Mouse (Mus musculus) left cerebral cortex, postnatal 36 days (tissue): ENCODE data around the gene Fam193a. TPM values are rescaled to one million over a fixed set of nuclear protein-coding genes. Genes with fewer than 3 reads are reported as not detected.
A peak's percentile ranks its signal among the peaks of the same experiment; 100 is the strongest.

Experiments
- DNase-seq, 2 experiments: peaks; one replicate each; pipeline ENCODE4 v3.0.0; 2021 to 2022; ENCODE audit warnings: low spot score in 2 of 2, mixed read lengths in 1 of 2
- intact Hi-C: fragments of 180-260 bp; cut with DNase I; formaldehyde crosslinking; loops from one replicate; pipeline ENCODE4 v1.15.1; 2025
- total RNA-seq, 2 experiments: library from RNA; stranded (reverse); gene quantifications; 2 replicates each; pipeline ENCODE4 v1.2.3; 2021

Fam193a gene
- total RNA-seq: 10 to 100 TPM; 40.0 to 44.5 TPM

DNA sequence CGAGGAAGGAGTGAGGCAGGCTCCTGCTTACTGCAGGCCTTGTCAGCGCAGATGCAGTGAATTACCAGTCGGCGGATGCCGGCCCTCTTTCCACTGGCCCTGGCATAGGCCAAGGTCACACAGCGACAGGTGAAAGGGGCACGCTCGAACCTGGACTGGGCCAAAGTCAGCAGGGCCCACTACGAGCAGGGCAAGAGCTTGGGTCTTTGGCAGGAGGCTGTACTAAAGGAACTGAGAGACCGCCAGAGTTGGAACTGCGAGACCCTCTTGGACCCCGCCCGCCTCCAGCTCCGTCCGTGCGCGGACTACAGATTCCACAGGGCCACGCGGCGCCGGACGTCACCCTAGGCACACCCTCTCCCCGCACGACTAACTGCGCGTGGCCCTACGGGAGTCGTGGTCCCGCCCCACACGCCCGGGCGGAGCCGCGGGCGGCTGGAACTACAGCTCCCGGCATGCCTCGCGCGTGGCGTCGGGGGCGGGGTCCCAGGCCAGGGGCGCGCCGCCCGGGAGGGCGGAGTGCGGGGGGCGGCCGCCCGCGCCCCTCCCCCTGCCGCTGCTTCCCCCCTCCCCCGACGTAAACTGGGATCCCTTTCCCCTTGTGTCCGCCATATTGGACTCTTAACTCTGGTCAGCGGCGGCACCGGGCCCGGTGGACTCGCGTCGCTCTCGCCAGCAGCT, at the start of gene Fam193a:
Fam193a (plus strand) TSS at position 593 of the 681 bp plus-strand sequence.
- peak; percentile 97 for DNase-seq
- intact Hi-C loops: loop anchor here (5.0 kb wide), 1 partner anchor 82 kb away; the partner anchor contains the start of genes Cfap99 and Zfyve28

DNA sequence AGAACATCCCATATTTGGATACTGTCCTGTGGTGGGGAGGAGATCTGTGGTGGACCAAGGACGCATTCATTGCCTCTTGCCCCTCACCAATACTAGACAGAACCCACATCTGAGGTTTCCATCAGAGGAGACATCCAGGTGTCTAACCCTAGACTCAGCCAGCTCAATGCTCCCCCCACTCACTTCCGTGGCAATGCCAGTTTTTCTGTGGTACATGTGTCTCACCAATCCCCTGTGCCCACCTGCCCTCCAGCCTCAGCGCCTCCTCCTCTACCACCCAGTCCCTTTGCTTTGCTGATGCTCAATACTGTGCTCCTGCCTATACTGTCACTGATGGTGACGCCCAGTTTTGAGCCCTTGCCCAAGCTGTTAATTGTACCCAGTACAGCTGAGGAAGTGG, 48.5 kb upstream of the Fam193a start:
- DNase-seq: no peak
- intact Hi-C loops: no loop called here

DNA sequence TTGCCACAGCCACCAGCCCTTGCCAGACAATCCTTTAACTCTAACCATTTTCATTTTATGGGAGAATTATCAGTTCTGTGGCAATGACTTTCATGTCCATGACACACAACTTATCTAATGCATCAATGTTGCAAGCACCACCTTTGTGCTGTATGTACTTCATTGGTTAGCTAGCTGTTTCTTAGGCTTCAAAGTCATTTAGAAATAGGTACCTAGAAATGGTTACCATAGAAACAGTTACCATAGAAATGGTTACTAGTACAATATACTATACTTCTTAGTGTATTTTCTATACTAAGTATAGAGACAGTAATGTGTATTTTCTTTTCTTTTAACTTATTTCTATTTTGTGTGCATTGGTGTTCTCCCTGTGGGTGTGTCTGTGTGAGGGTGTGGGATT, 44.4 kb upstream of the Fam193a start:
- DNase-seq: no peak
- intact Hi-C loops: no loop called here

DNA sequence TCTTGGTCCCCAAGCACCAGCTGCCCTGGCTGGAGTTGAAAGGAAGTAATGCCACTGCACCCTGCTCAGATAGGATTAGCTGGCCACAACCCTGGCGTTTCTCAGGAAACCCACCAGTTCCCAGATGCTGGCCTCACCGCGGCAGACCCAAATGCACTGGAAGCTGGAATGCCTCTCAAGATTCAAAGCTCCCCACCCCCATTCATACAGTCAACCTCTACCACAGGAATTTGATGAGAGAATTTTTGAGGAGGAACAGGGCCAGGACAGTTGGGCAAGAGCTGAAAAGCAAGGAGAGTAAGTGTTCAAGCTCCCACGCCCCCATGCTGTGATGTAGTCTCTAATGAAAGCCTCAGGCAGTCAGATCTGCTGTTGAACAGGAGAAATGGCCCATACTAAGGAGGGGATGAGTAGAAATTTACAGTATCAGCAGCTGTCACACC, 43.5 kb upstream of the Fam193a start:
- DNase-seq: no peak
- intact Hi-C loops: no loop called here

DNA sequence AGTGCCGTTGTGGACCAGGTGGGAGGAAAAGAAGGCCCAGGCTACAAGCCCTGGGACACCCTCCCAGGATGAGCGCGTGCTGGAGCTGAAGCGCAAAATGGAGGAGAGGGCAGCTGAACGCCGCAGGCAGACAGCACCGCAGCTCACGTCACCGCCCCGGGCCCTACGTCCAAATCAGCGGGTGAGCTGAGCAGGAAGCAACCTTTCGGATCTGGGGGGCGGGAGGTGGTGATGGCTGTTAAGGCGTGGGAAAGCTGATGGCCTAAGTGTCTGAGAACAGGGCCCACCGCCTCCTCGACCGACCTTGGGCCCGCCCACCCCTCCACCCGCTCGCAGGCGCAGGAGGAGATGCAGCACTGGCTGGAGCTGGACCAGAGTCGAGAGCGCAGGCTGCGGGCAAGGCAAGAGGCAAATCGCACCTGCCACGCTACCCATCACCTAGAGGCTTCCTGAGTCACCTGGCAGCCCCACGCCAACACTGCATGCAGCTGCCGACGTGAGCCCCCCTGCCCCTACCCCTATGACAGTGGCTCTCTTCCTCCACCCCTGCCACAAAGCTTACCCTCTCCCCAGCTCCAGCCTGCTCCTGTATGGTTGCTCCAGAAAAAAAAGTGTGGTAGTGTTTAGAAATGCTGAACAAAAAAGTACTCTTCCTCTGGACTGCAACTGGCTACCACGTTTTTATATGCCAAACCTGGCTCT, 42.7 kb upstream of the Fam193a start:
- peak in 1 of 2 experiments; percentile 31 for DNase-seq
- intact Hi-C loops: no loop called here

DNA sequence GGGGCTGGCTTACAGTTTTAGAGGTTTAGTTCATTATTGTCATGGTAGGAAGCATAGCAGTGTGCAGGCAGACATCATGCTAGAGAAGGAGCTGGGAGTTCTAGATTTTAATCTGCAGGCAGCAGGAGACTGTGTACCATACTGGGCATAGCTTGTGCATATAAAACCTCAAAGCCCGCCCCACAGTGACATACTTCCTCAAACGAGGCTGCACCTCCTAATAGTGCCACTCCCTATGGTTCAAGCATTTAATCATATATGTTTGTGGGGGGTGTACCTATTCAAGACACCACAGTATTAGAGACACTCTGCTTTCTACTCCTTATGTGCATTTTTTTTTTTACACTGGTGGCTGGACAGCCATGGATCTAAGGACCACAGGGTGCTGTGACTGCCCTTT, 39.6 kb upstream of the Fam193a start:
- no peak for DNase-seq
- intact Hi-C loops: no loop called here

DNA sequence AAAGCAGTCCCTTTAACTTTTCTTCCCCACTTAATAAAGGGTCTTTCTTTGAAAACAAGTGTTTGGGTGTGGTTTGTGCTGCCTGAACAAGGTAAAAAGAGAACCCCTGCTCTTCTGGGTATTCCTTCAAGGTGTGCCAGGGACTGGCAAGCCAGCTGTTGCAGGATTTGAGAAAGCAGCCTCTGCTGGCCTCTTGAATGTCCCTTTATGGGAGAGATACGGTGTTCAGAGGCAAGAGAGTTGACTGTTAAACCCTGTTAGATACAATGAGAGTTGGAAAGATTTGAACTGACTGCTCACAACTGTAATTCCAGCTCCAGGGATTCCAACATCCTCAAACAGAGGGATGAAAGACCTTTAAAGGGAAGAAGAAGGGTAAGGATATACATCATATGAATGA, 35.7 kb upstream of the Fam193a start:
- intact Hi-C loops: no loop called here
- no peak for DNase-seq

DNA sequence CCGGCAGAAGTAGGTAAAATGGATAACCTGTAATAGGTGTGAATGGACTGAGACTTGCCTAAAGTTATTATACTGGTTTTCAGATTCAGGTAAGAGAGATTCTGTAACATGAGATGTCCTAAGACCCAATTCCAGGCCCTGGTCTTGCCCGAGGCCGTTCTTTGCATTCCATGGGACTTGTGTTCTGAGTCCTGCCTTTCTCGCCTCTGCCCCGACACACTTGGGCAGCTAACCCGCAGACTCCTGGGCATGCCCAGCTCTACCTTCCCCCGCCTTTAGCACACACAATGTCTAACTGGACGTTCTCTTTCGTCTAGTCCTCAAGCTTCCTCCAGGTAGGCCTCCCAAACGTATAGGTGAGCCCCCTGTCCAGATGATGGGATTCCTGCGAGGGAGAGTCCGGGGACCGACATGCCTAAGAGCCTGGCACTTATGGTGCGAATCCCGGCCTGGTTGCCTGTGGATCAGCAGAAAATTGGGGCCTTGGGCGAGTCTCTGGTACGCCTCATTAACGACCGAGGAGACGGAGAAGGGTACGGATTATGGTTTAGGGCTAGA, 34.1 kb upstream of the Fam193a start:
- no peak for DNase-seq
- intact Hi-C loops: loop anchor here (5.0 kb wide), 2 partner anchors 123 to 302 kb away; partner anchors contain the start of gene Mfsd10

DNA sequence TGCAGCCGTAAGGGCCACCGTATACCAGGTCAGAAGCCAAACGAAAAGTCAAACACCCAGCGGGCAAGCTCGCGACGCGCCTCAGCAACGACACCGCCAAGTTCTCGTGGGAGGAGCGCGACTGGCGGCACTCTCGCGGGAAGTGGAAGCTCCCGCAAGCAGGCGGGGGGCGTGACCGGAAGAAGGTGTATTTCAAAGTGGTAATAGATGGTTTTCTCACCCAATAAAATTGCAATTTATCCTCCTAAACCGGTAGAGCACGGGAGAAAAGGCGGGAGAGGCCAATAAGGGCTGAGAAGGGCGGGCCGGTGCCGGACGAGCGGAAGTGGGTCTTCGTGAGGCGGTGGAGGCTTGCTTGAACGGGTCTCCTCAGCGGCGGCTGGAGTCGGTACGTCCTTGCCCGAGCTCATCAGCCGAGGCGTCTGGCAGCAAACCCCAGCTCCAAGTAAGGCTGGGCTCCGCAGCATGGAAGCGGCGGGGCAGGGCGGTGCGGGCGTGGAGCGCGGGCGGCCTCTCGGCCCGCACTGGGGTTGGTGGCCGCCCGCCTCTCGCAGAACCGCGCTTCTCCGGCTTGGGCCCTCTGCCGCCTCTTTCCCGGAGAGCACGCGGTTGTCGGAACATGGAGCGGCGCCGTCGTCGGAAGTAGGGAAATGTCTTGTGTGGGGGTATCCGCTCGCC, 33.5 kb upstream of the Fam193a start, which contains the start of gene Rnf4:
Rnf4 (plus strand) TSS at position 193 of the 678 bp plus-strand sequence.
- intact Hi-C loops: loop anchor here (5.0 kb wide), 2 partner anchors 124 to 301 kb away; partner anchors contain the start of gene Mfsd10

DNA sequence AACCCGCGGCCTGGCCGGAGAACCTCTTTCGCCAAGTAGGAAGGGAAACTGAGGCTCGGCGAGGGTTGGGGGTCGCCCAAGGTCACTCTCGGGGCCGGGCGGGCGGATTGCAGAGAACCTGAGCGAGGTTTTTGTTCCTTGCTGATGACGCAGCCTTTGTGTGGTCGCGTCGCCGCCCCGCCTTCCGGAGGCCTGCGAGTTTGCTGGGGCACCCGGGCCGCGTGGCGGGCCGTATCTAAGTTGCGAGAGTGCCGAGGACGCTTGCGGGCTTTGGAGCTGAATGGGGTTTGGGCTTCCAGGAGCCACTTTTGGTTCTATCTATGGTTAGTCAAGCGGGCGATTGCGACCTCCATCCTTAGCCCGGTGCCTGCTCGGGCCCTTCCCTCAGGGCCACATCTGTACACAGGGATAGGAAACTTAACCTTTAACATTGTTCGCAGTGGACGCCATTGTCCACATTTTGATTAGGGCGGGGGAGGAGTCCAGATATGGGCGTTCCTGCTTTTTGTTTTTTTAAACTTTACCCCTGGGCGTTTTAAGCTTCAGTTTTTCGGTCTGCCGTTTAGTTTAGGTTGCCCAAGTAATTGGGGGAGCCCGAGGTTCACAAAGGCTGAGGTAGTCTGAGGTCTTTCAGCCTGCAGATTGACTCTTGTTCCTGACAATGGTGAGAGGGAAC, 32.8 kb upstream of the Fam193a start:
- intact Hi-C loops: loop anchor here (5.0 kb wide), 2 partner anchors 125 to 300 kb away; partner anchors contain the start of gene Mfsd10
- peak in 1 of 2 experiments; percentile 35 for DNase-seq

More for the DNA sequence above, 33.5 kb upstream of the Fam193a start, which contains the start of gene Rnf4:
- DNase-seq: peak; percentile 95 to 97

DNA sequence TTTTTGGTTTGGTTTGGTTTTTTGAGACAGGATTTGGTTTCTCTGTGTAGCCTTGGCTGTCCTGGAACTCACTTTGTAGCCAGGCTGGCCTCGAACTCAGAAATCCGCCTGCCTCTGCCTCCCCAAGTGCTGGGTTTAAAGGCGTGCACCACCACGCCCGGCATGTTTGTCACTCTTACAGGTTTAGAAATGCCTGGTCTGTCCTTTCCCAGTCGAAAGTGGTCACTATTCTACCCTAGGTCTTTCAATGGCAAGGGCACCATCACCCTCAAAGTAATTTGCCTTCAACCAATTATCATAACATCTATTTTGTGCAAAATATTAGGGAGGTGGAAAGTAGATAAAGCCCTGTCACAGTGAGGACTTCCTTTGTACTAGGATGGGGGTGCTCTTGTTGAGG, 29.5 kb upstream of the Fam193a start:
- intact Hi-C loops: no loop called here
- no peak for DNase-seq

DNA sequence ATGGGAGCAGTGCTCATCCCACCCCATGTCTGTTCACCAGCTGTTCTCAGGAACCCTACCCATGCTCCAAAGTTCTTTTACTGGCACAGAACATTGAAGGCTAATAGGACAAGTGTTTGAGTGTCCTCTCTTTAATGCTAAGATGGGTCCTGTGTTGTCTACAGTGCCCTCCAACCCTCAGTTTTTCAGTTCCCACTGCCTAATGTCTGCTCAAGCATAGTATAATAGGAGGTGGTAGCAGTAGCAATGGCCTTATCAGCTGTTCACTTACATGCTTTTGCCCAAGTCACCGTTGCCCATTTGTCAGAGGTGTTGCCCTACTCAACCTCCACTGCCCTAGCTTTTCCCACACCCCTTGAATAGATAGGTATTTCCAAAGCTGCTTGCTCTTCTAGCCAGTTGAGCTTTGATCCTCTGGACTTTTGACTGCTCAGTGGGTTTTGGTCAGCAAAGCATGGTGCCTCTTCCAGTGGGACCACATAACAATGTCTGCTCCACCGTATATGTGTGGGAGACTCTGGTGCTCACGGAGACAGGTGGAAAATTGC, 17.6 kb upstream of the Fam193a start:
- no peak for DNase-seq
- intact Hi-C loops: no loop called here

DNA sequence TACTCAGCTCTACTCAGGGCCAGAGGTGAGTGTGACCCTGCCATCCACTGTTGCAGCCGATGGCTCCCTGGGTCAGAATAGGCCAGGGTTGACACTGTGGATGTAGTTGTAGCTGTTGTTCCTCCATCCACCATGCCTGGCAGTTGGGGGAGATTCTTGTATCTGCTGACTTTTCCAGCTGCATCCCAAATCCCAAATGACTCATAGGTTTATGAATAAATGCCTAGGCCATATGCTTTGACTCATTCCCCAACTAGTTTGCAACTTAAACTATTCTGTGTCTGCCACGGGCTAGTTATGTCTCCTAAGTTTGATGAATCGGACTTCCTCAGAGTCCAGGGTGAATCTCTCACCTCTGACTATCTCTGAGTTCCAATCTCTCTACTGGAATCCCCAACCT, 9.5 kb upstream of the Fam193a start:
- intact Hi-C loops: no loop called here
- no peak for DNase-seq

DNA sequence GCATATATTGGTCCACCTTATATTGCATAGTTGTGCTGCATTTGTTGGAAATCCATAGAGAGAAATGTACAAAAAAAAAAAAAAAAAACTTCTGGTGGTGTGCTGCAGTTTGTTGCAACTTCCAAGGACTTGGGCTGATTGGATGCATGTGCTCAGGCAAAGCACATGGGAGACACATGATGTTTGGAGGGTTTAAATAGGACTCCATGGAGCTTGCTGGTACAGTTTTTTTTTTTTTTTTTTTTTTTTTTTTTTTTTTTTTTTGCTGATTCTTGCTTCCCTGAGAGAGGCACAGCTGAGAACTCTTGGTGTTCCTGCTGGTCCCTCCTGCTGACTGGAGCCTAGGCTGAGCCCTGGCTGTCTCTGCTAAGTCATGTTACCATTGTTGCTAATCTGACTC, 6.6 kb upstream of the Fam193a start:
- no peak for DNase-seq
- intact Hi-C loops: no loop called here

DNA sequence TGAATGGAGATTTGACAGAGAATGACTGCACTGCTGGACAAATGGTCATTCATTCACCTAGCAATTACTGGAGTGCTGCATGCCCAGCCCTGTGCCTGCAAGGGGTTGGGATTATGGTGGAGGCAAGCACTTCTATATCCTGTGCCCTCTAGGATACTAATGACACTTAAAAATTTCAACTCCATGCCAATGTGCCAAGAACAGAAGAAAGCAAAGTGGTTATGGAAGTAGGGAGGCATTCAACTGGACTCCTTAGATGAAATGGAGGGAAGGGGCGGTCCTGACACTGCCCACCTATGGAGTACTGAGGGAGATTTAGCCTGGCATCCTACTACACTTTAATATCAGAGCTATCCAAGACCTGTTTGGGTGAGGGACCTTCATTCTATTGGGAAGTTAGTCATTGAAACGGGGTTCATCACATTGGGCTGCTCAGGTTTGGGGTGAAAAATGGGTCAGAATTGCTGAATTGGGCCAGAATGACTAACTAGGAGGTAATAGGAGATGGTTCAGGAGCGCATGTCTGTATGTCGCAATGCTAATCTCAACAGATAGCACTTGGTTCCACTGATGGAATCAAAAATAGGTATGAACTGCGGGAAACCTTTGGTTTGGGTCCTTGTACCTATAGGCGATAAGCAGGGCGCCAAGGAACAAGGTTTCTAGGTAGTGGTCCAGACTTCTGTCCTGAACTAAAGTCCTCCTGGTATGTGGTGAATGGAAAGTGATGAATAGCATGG, 1.0 kb upstream of the Fam193a start:
- no peak for DNase-seq
- intact Hi-C loops: loop anchor here (5.0 kb wide), 1 partner anchor 81 kb away; the partner anchor contains the start of genes Cfap99 and Zfyve28

DNA sequence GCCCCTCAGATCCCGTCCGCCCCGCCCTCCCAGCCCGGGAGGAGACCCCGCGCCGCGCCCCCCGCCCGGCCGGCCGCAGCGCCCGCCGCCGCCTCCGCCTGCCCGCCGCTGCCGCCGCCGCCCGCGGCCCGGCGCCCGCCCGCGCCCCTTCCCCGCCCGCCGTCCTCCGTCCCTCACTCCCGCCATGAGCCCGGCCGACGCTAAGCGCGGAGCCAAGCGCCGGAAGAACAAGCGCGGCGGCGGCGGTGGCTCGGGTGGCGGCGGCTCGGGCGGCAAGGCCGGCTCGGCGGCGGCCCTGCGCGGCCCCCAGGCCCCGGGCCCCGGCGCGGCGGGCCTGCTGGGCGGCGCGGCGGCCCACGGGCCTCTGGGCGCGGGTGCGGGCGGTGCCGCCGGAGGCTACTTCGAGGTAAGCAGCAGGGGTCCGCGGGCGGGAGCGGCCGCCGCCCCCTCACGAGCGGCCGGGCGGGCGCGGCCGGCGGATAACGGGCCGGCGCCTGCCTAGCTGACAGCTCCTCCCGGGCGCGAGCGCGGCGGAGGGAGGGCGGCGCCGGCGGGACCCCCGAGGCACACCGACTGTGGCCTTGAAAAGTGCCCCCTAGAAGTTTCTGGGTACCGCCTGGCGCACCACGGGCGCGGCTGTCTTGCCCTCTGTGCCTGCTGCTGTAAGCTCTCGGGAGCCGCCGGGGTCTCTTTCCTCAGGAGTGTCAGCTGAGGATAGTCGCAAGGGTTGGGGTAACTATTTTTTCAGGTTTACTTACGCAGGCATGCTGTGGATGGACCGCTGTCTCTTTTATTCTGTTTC, 490 bp downstream of the Fam193a start:
- DNase-seq: peak; percentile 31 to 45
- intact Hi-C loops: no loop called here

DNA sequence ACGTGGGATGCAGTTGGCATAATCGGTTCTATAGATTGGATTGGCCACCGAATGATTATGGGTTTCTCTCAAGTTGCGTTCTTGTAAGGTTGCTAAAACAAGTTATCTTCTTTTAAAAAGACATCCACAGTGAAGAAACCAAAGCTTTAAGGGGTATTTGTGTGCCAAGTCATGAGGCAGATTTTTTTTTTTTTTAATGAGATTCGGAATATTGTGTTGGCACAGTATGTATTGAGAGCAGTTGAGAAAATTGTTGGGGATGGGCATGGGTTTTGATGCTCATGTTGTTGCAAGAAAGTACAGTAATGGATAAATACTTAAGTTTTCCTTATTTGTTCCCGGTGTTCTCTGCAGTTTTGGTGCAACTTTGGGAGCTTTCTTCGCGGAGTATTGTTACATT, 1.1 kb downstream of the Fam193a start:
- no peak for DNase-seq
- intact Hi-C loops: no loop called here

DNA sequence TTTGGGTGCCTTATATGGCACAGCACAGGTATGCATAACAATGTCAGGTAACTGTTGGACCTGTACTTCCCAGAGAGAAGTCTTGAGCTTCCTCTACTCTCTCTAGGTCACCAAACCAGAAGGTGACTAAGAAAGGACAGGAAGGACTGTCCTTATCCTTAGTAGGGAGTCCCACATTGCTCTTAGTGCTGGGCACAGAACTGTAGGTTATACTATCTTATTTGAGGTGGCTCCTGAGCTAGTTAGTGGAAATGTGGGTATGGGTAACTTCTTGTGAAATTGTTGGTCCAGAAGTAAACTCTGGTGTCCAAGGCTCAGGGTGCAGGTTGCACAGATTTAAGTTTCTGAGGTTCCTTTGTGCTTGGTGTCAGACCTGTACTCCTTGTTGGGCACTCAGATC, 2.4 kb downstream of the Fam193a start:
- intact Hi-C loops: no loop called here
- no peak for DNase-seq
